In the genomic region with DNA sequence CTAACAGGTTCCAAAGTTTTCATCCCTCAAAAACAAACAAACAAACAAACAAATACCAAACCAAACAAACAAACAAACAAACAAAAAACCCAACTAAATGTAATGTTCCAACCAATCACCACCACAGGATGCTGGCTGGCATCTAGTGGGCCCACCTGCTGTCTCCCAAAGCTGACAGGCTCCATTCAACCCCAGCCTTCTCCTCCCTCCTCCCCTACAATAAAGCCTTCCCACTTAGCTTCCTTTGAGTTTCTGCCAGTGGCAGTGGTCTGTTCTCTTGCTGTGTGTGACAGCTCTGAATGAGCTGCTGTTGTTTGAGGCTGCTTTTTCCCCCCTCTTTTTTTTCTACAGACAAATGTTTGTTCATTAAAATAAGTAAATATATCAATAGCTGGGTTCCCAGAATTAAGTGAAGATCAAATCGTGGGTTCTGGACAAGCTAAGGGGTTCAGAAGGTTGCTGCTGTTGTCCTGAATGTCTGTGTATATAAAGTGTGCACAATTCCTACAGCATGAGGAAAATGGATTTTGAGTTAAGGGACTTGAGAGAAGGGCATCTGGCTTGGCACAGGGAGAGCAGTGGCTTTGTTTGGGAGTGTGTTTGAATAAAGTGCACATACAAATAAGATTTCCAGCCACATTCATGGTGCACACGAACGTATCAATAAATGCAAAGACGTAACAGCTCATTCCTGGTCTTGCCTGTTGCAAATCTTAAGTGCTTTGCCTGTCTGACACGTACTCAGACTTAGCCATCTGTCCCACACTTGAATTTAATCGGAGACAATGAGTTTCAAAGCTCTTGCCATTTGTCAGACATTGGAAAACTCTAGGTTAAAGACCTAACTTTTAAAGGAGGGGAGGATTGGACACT, we compare ENCODE assay signal across 15 mouse cellular contexts. TPM values are rescaled to one million over a fixed set of nuclear protein-coding genes. Genes with fewer than 3 reads are reported as not detected.
DNase-seq lines count a peak whose midpoint lies in the region; ATAC-seq and TF ChIP-seq lines count a peak whose summit lies in the region.
"Had no signal": no experiment of that assay in that cellular context is flagged by ENCODE, and none has a peak within 500 bp of the region (broad histone marks: within the 10 kb centered on the region; RNA-seq: fewer than 3 reads in every experiment).

No protein-coding gene starts in this region.

- H3K9me3 ChIP-seq in kidney, embryonic 16.5 days (ENCODE audit: low read length), result no peaks in the 10 kb centered on the region
- H3K9me3 ChIP-seq in forebrain, embryonic 11.5 days (ENCODE audit: control insufficient read depth, low read length), result no peaks in the 10 kb centered on the region
- no peaks in the 10 kb centered on the region for H3K9me3 ChIP-seq in hindbrain, embryonic 14.5 days (ENCODE audit: control insufficient read depth, low read length)
- no peaks in the 10 kb centered on the region for H3K9me3 ChIP-seq in midbrain, embryonic 16.5 days (replicated peaks; ENCODE audit: control insufficient read depth, low read length, poor library complexity, severe bottlenecking)
- H3K9me3 ChIP-seq in liver, postnatal 0 days (ENCODE audit: low read length), result no peaks in the 10 kb centered on the region
- H3K9me3 ChIP-seq: G1E; limb, embryonic 12.5 days had no signal

- H3K4me3 ChIP-seq in kidney, embryonic 16.5 days (ENCODE audit: low read length), result no peak overlapping the region
- H3K4me3 ChIP-seq in forebrain, embryonic 11.5 days (ENCODE audit: low read depth, low read length), result no peak overlapping the region
- no peak overlapping the region for H3K4me3 ChIP-seq in hindbrain, embryonic 14.5 days (replicated peaks; ENCODE audit: low read length)
- H3K4me3 ChIP-seq in midbrain, embryonic 16.5 days (ENCODE audit: low read depth, low read length), result no peak overlapping the region
- H3K4me3 ChIP-seq in liver, postnatal 0 days (ENCODE audit: low read depth, low read length), result no peak overlapping the region
- H3K4me3 ChIP-seq: limb, embryonic 12.5 days had no signal

- ATAC-seq in kidney, embryonic 16.5 days (ENCODE audit: low FRiP score, low TSS enrichment), result no peak
- peak; percentile 34 for ATAC-seq in forebrain, embryonic 11.5 days (replicated peaks; ENCODE audit: low FRiP score)
- 0 out of 2 replicates have a peak, but pooled peaks have one; percentile 17 for ATAC-seq in hindbrain, embryonic 14.5 days (ENCODE audit: low FRiP score)
- ATAC-seq in midbrain, embryonic 16.5 days, result no peak
- ATAC-seq in liver, postnatal 0 days, result no peak
- ATAC-seq: intestine, postnatal 0 days had no signal

- peaks cover 8% of the 10 kb centered on the region for H3K4me1 ChIP-seq in kidney, embryonic 16.5 days (ENCODE audit: insufficient read depth, low read length)
- H3K4me1 ChIP-seq in forebrain, embryonic 11.5 days (replicated peaks; ENCODE audit: control insufficient read depth, insufficient read depth, low read length), result peaks cover 56% of the 10 kb centered on the region
- peaks cover 36% of the 10 kb centered on the region for H3K4me1 ChIP-seq in hindbrain, embryonic 14.5 days (replicated peaks; ENCODE audit: control insufficient read depth, insufficient read depth, low read length)
- peaks cover 36% of the 10 kb centered on the region for H3K4me1 ChIP-seq in midbrain, embryonic 16.5 days (ENCODE audit: control insufficient read depth, insufficient read depth, low read length)
- peaks cover 3% of the 10 kb centered on the region; the same call in 1 of the 2 replicates for H3K4me1 ChIP-seq in liver, postnatal 0 days (ENCODE audit: insufficient read depth)

- TF ChIP-seq CTCF in liver, postnatal 0 days (IDR thresholded peaks at IDR 0.05; ENCODE audit: low read depth), result no peak

- WGBS in kidney, embryonic 16.5 days, result 47% methylated on average over 6 of the region's 6 CpGs
- whole genome bisulfite sequencing in forebrain, embryonic 11.5 days, result 32% methylated on average over 6 of the region's 6 CpGs
- WGBS in hindbrain, embryonic 14.5 days, result 20% methylated on average over 6 of the region's 6 CpGs
- WGBS in midbrain, embryonic 16.5 days, result 7% methylated on average over 6 of the region's 6 CpGs
- WGBS in liver, postnatal 0 days (ENCODE audit: insufficient replicate concordance), result 75% methylated on average over 6 of the region's 6 CpGs

- no peaks in the 10 kb centered on the region for H3K27me3 ChIP-seq in kidney, embryonic 16.5 days (ENCODE audit: insufficient read depth, low read length)
- H3K27me3 ChIP-seq in forebrain, embryonic 11.5 days (ENCODE audit: control insufficient read depth, insufficient read depth, low read length), result no peaks in the 10 kb centered on the region
- H3K27me3 ChIP-seq in hindbrain, embryonic 14.5 days (ENCODE audit: control insufficient read depth, insufficient read depth, low read length), result no peaks in the 10 kb centered on the region
- no peaks in the 10 kb centered on the region for H3K27me3 ChIP-seq in midbrain, embryonic 16.5 days (ENCODE audit: control insufficient read depth, insufficient read depth, low read depth, low read length)
- no peaks in the 10 kb centered on the region for H3K27me3 ChIP-seq in liver, postnatal 0 days (ENCODE audit: insufficient read depth, low read length)

- 0 out of 2 replicates have a peak overlapping the region, but pooled peaks have one; percentile 13 for H3K27ac ChIP-seq in kidney, embryonic 16.5 days (ENCODE audit: low read length)
- peak overlapping the region; percentile 82 for H3K27ac ChIP-seq in forebrain, embryonic 11.5 days (ENCODE audit: low read depth, low read length)
- peak overlapping the region; percentile 64 for H3K27ac ChIP-seq in hindbrain, embryonic 14.5 days
- H3K27ac ChIP-seq in midbrain, embryonic 16.5 days (ENCODE audit: low read length), result peak overlapping the region; percentile 72
- no peak overlapping the region for H3K27ac ChIP-seq in liver, postnatal 0 days (ENCODE audit: low read depth)
- H3K27ac ChIP-seq: limb, embryonic 12.5 days had no signal

- peaks cover 8% of the 10 kb centered on the region for H3K36me3 ChIP-seq in kidney, embryonic 16.5 days (ENCODE audit: insufficient read depth, low read length)
- no peaks in the 10 kb centered on the region for H3K36me3 ChIP-seq in forebrain, embryonic 11.5 days (ENCODE audit: control insufficient read depth, insufficient read depth, low read length)
- H3K36me3 ChIP-seq in hindbrain, embryonic 14.5 days (replicated peaks; ENCODE audit: control insufficient read depth, insufficient read depth), result peaks cover 21% of the 10 kb centered on the region
- H3K36me3 ChIP-seq in midbrain, embryonic 16.5 days (ENCODE audit: control insufficient read depth, insufficient read depth, low read length), result no peaks in the 10 kb centered on the region
- peaks cover under 1% of the 10 kb centered on the region; the same call in 1 of the 2 replicates for H3K36me3 ChIP-seq in liver, postnatal 0 days (replicated peaks; ENCODE audit: insufficient read depth, low read length)
- H3K36me3 ChIP-seq: G1E had no signal

- DNase-seq in kidney, postnatal 25 days, result no peak
- peak; percentile 45 for DNase-seq in forebrain, embryonic 11.5 days (ENCODE audit: low spot score)
- DNase-seq in hindbrain, embryonic 14.5 days (ENCODE audit: low spot score), result no peak
- no peak for DNase-seq in urinary bladder, postnatal 14 days (ENCODE audit: low spot score)
- no peak for DNase-seq in liver, postnatal 0 days
- no peak for DNase-seq in right cerebral cortex, postnatal 25 days
- DNase-seq: adrenal gland, postnatal 36 days; B cell, adult 2 months; cerebellum, adult 11 months; thymus, postnatal 14 days had no signal

- no peak for TF ChIP-seq EP300 in liver, postnatal 0 days (IDR thresholded peaks at IDR 0.05; ENCODE audit: low read depth)

- no peak overlapping the region for H3K4me2 ChIP-seq in kidney, embryonic 16.5 days (replicated peaks; ENCODE audit: low read depth, low read length)
- no peak overlapping the region for H3K4me2 ChIP-seq in forebrain, embryonic 11.5 days (ENCODE audit: low read depth, low read length, severe bottlenecking)
- H3K4me2 ChIP-seq in hindbrain, embryonic 14.5 days (replicated peaks), result 0 out of 2 replicates have a peak overlapping the region, but pooled peaks have one; percentile 8
- H3K4me2 ChIP-seq in midbrain, embryonic 16.5 days (ENCODE audit: low read length), result peak overlapping the region; percentile 13; the same call in 1 of the 2 replicates
- no peak overlapping the region for H3K4me2 ChIP-seq in liver, postnatal 0 days (ENCODE audit: low read depth, low read length)
- H3K4me2 ChIP-seq: limb, embryonic 12.5 days had no signal

- no peak overlapping the region for H3K9ac ChIP-seq in kidney, embryonic 16.5 days (replicated peaks; ENCODE audit: low read length)
- peak overlapping the region; percentile 9 for H3K9ac ChIP-seq in forebrain, embryonic 11.5 days (ENCODE audit: low read length)
- no peak overlapping the region for H3K9ac ChIP-seq in hindbrain, embryonic 14.5 days
- no peak overlapping the region for H3K9ac ChIP-seq in midbrain, embryonic 16.5 days (ENCODE audit: low read depth, low read length)
- no peak overlapping the region for H3K9ac ChIP-seq in liver, postnatal 0 days (replicated peaks)
- H3K9ac ChIP-seq: limb, embryonic 12.5 days had no signal

RNA-seq across cellular contexts. Expression of gene Enc1, which starts 15.3 kb away (rescaled TPM):
- 13.7 and 14.3 TPM in 2 replicates for polyA plus RNA-seq in kidney, embryonic 16.5 days (2015; fragmentation: Nextera tagmentation; extraction: Ambion mirVana)
- 17.9 and 20.8 TPM in 2 replicates for polyA plus RNA-seq in forebrain, embryonic 11.5 days (2014; fragmentation: Nextera tagmentation; extraction: Ambion mirVana)
- 80.5 and 82.4 TPM in 2 replicates for polyA plus RNA-seq in hindbrain, embryonic 14.5 days (2014; fragmentation: Nextera tagmentation; extraction: Ambion mirVana)
- polyA plus RNA-seq in midbrain, embryonic 16.5 days (2015; fragmentation: Nextera tagmentation; extraction: Ambion mirVana), result 103 and 119 TPM in 2 replicates
- polyA plus RNA-seq in liver, postnatal 0 days (2015; fragmentation: Nextera tagmentation; extraction: Ambion mirVana), result 1.7 and 2.6 TPM in 2 replicates

RNA-seq across cellular contexts. Expression of gene Hexb, which starts 58.1 kb away (rescaled TPM):
- 40.3 and 44.6 TPM in 2 replicates for polyA plus RNA-seq in kidney, embryonic 16.5 days (2015; fragmentation: Nextera tagmentation; extraction: Ambion mirVana)
- 20.3 and 22.2 TPM in 2 replicates for polyA plus RNA-seq in forebrain, embryonic 11.5 days (2014; fragmentation: Nextera tagmentation; extraction: Ambion mirVana)
- 45.3 and 50.7 TPM in 2 replicates for polyA plus RNA-seq in hindbrain, embryonic 14.5 days (2014; fragmentation: Nextera tagmentation; extraction: Ambion mirVana)
- polyA plus RNA-seq in midbrain, embryonic 16.5 days (2015; fragmentation: Nextera tagmentation; extraction: Ambion mirVana), result 40.3 and 49.8 TPM in 2 replicates
- polyA plus RNA-seq in liver, postnatal 0 days (2015; fragmentation: Nextera tagmentation; extraction: Ambion mirVana), result 21.2 and 22.0 TPM in 2 replicates

Comparison
In these comparisons a context has a peak if more than half of its experiments do, and no peak if none do; other contexts are left out.
1. ATAC-seq: peak in forebrain, embryonic 11.5 days (single experiment) and hindbrain, embryonic 14.5 days (single experiment); none in kidney, embryonic 16.5 days (single experiment), midbrain, embryonic 16.5 days (single experiment) and liver, postnatal 0 days (single experiment).
2. H3K4me2 ChIP-seq: peak in hindbrain, embryonic 14.5 days (single experiment) and midbrain, embryonic 16.5 days (single experiment); none in kidney, embryonic 16.5 days (single experiment), forebrain, embryonic 11.5 days (single experiment) and liver, postnatal 0 days (single experiment).